Mouse (Mus musculus) heart, embryonic 13.5 days (tissue): ENCODE data around the gene Masp1. TPM values are rescaled to one million over a fixed set of nuclear protein-coding genes. Genes with fewer than 3 reads are reported as not detected.

Experiments
- ATAC-seq: fragments of 200-750 bp; cut with Nextera tagmentation; 2 replicates; pipeline ENCODE4 v1.8.0; 2017; ENCODE audit warnings: moderate TSS enrichment; ENCODE audit not compliant: insufficient number of reproducible peaks, low FRiP score, low TSS enrichment; ENCODE audit errors: extremely low read depth
- H3K27ac ChIP-seq: fragments of 300-500 bp; sonication (generic); replicated peaks from 2 replicates; pipeline ENCODE4 v1.5.1; 2015; ENCODE audit warnings: moderate library complexity, mild to moderate bottlenecking, inconsistent platforms
- H3K27me3 ChIP-seq: fragments of 300-500 bp; sonication (generic); replicated peaks from 2 replicates; pipeline ENCODE4 v1.6.1; 2015; ENCODE audit warnings: mild to moderate bottlenecking, inconsistent platforms
- H3K36me3 ChIP-seq: fragments of 300-500 bp; sonication (generic); 2 replicates; pipeline ENCODE4 v1.6.1; 2015; ENCODE audit warnings: mild to moderate bottlenecking, inconsistent platforms
- H3K4me1 ChIP-seq: fragments of 300-500 bp; sonication (generic); 2 replicates; pipeline ENCODE4 v1.6.1; 2015; ENCODE audit warnings: inconsistent platforms
- H3K4me2 ChIP-seq: fragments of 300-500 bp; sonication (generic); 2 replicates; pipeline ENCODE4 v1.6.1; 2015; ENCODE audit warnings: inconsistent platforms, mild to moderate bottlenecking, moderate library complexity
- H3K4me3 ChIP-seq: fragments of 300-500 bp; sonication (generic); 2 replicates; pipeline ENCODE4 v1.5.1; 2015; ENCODE audit warnings: moderate library complexity, mild to moderate bottlenecking, inconsistent platforms
- H3K9ac ChIP-seq: fragments of 300-500 bp; sonication (generic); 2 replicates; pipeline ENCODE4 v1.6.1; 2015; ENCODE audit warnings: inconsistent platforms, mild to moderate bottlenecking, moderate library complexity
- H3K9me3 ChIP-seq: fragments of 300-500 bp; sonication (generic); 2 replicates; pipeline ENCODE4 v1.6.1; 2016; ENCODE audit warnings: inconsistent platforms
- WGBS: fragments of 180-500 bp; shearing (Covaris S2); methylation state at CpG from one replicate; pipeline ENCODE4 v1.1.7; 2015; ENCODE audit warnings: mixed read lengths; 5-methylcytosine and 5-hydroxymethylcytosine counted together
- polyA plus RNA-seq: library from polyadenylated mRNA; unstranded; fragments of >200 nt; fragmentation: Nextera tagmentation; extraction: Ambion mirVana; gene quantifications from 2 replicates; pipeline ENCODE4 v1.2.1, GENCODE M21; 2015

Masp1 gene
- polyA plus RNA-seq, 1 experiment from 2014 or later, result 10.4 TPM

GRCm38 (mm10) chr16:23511166-23511935, 9.3 kb downstream of the Masp1 start:
- H3K9ac ChIP-seq, result no peak overlapping the region
- peaks cover 22% of the 10 kb centered on the region; the same call in 1 of the 2 replicates for H3K27me3 ChIP-seq
- H3K4me1 ChIP-seq, result peaks cover 29% of the 10 kb centered on the region
- 75% methylated on average over 4 of the region's 4 CpGs for WGBS
- no peaks in the 10 kb centered on the region for H3K9me3 ChIP-seq
- ATAC-seq, result no peak
- H3K4me3 ChIP-seq, result no peak overlapping the region
- H3K36me3 ChIP-seq, result peaks cover 5% of the 10 kb centered on the region; the same call in 1 of the 2 replicates
- no peak overlapping the region for H3K27ac ChIP-seq
- H3K4me2 ChIP-seq, result no peak overlapping the region

GRCm38 (mm10) chr16:23505904-23506687, 14.5 kb downstream of the Masp1 start:
- no peak overlapping the region for H3K9ac ChIP-seq
- no peak overlapping the region for H3K4me2 ChIP-seq
- peaks cover 37% of the 10 kb centered on the region for H3K27me3 ChIP-seq
- H3K36me3 ChIP-seq, result no peaks in the 10 kb centered on the region; the same call in 1 of the 2 replicates
- WGBS, result 38% methylated on average over 11 of the region's 11 CpGs
- peaks cover 60% of the 10 kb centered on the region for H3K4me1 ChIP-seq
- H3K4me3 ChIP-seq, result no peak overlapping the region
- H3K9me3 ChIP-seq, result no peaks in the 10 kb centered on the region
- ATAC-seq, result no peak
- H3K27ac ChIP-seq, result peak overlapping the region; percentile 55

- no peak overlapping the region for H3K4me2 ChIP-seq
- no peaks in the 10 kb centered on the region for H3K9me3 ChIP-seq
- H3K4me3 ChIP-seq, result no peak overlapping the region
- H3K4me1 ChIP-seq, result peaks cover 68% of the 10 kb centered on the region
- H3K27me3 ChIP-seq, result peaks cover 35% of the 10 kb centered on the region
- H3K9ac ChIP-seq, result no peak overlapping the region
- H3K27ac ChIP-seq, result no peak overlapping the region
- no peak for ATAC-seq
- no peaks in the 10 kb centered on the region for H3K36me3 ChIP-seq
- 69% methylated on average over 3 of the region's 3 CpGs for WGBS
Measured at GRCm38 (mm10) chr16:23504320-23504744, 16.3 kb downstream of the Masp1 start.

- H3K4me1 ChIP-seq, result peaks cover 78% of the 10 kb centered on the region
Measured at GRCm38 (mm10) chr16:23503351-23503750, 17.3 kb downstream of the Masp1 start.

GRCm38 (mm10) chr16:23502478-23502877, 18.1 kb downstream of the Masp1 start:
- Histone ChIP-seq H3K36me3 (no peaks in the 10 kb centered on the region), H3K4me1 (peaks cover 87% of the 10 kb centered on the region), H3K4me3 (no peak overlapping the region), H3K9me3 (no peaks in the 10 kb centered on the region), H3K4me2 (no peak overlapping the region), H3K9ac (no peak overlapping the region), H3K27me3 (peaks cover 24% of the 10 kb centered on the region), H3K27ac (no peak overlapping the region)
- 73% methylated on average over 3 of the region's 3 CpGs for WGBS
- no peak for ATAC-seq

More at GRCm38 (mm10) chr16:23503351-23503750, 17.3 kb downstream of the Masp1 start:
- ATAC-seq, result no peak
- no peaks in the 10 kb centered on the region for H3K9me3 ChIP-seq
- no peak overlapping the region for H3K27ac ChIP-seq
- WGBS, result 44% methylated on average over 4 of the region's 4 CpGs
- peaks cover 27% of the 10 kb centered on the region for H3K27me3 ChIP-seq
- no peak overlapping the region for H3K9ac ChIP-seq
- no peak overlapping the region for H3K4me3 ChIP-seq
- no peak overlapping the region for H3K4me2 ChIP-seq
- H3K36me3 ChIP-seq, result no peaks in the 10 kb centered on the region

GRCm38 (mm10) chr16:23501288-23501687, 19.3 kb downstream of the Masp1 start:
- Histone ChIP-seq H3K4me1 (peaks cover 93% of the 10 kb centered on the region), H3K27me3 (peaks cover 14% of the 10 kb centered on the region), H3K9ac (0 out of 2 replicates have a peak overlapping the region, but pooled peaks have one; percentile 37), H3K4me2 (peak overlapping the region; percentile 29; the same call in 1 of the 2 replicates), H3K36me3 (no peaks in the 10 kb centered on the region), H3K4me3 (no peak overlapping the region), H3K9me3 (no peaks in the 10 kb centered on the region), H3K27ac (peak overlapping the region; percentile 86)
- 64% methylated on average over 2 of the region's 2 CpGs for WGBS
- ATAC-seq, result no peak

GRCm38 (mm10) chr16:23500558-23500957, 20.1 kb downstream of the Masp1 start:
- Histone ChIP-seq H3K27ac (peak overlapping the region; percentile 86), H3K36me3 (no peaks in the 10 kb centered on the region), H3K4me1 (peaks cover 86% of the 10 kb centered on the region), H3K9me3 (no peaks in the 10 kb centered on the region), H3K4me2 (peak overlapping the region; percentile 29), H3K27me3 (peaks cover 19% of the 10 kb centered on the region), H3K9ac (no peak overlapping the region), H3K4me3 (no peak overlapping the region)
- peak; percentile 39; the same call in 1 of the 2 replicates for ATAC-seq
- WGBS, result 7% methylated on average over 5 of the region's 5 CpGs

- no peaks in the 10 kb centered on the region for H3K9me3 ChIP-seq
- ATAC-seq, result 0 out of 2 replicates have a peak, but pooled peaks have one; percentile 57
- H3K4me2 ChIP-seq, result peak overlapping the region; percentile 59
- peak overlapping the region; percentile 25 for H3K4me3 ChIP-seq
- no peaks in the 10 kb centered on the region for H3K36me3 ChIP-seq
- H3K4me1 ChIP-seq, result peaks cover 72% of the 10 kb centered on the region
- no peak overlapping the region for H3K9ac ChIP-seq
- 14% methylated on average over 7 of the region's 7 CpGs for WGBS
- H3K27ac ChIP-seq, result peak overlapping the region; percentile 86
- peaks cover 16% of the 10 kb centered on the region for H3K27me3 ChIP-seq
Measured at GRCm38 (mm10) chr16:23498691-23499131, 21.9 kb downstream of the Masp1 start.

GRCm38 (mm10) chr16:23497881-23498280, 22.7 kb downstream of the Masp1 start:
- Histone ChIP-seq H3K4me2 (peak overlapping the region; percentile 59), H3K27me3 (peaks cover 23% of the 10 kb centered on the region), H3K27ac (peak overlapping the region; percentile 86), H3K4me3 (no peak overlapping the region), H3K36me3 (no peaks in the 10 kb centered on the region), H3K4me1 (peaks cover 66% of the 10 kb centered on the region), H3K9me3 (no peaks in the 10 kb centered on the region), H3K9ac (peak overlapping the region; percentile 47; the same call in 1 of the 2 replicates)
- no peak for ATAC-seq
- WGBS, result 48% methylated on average over 1 of the region's 1 CpGs

GRCm38 (mm10) chr16:23497440-23497839, 23.2 kb downstream of the Masp1 start:
- ATAC-seq, result no peak
- Histone ChIP-seq H3K36me3 (no peaks in the 10 kb centered on the region), H3K27ac (peak overlapping the region; percentile 86), H3K4me3 (no peak overlapping the region), H3K4me1 (peaks cover 62% of the 10 kb centered on the region), H3K4me2 (peak overlapping the region; percentile 59; the same call in 1 of the 2 replicates), H3K9ac (no peak overlapping the region), H3K9me3 (no peaks in the 10 kb centered on the region), H3K27me3 (peaks cover 27% of the 10 kb centered on the region)
- WGBS, result 9% methylated on average over 3 of the region's 3 CpGs

GRCm38 (mm10) chr16:23496245-23496924, 24.2 kb downstream of the Masp1 start:
- 59% methylated on average over 8 of the region's 8 CpGs for WGBS
- H3K4me3 ChIP-seq, result no peak overlapping the region
- H3K4me1 ChIP-seq, result peaks cover 52% of the 10 kb centered on the region
- no peaks in the 10 kb centered on the region for H3K9me3 ChIP-seq
- no peak overlapping the region for H3K4me2 ChIP-seq
- no peaks in the 10 kb centered on the region for H3K36me3 ChIP-seq
- ATAC-seq, result no peak
- H3K27me3 ChIP-seq, result peaks cover 36% of the 10 kb centered on the region
- H3K27ac ChIP-seq, result no peak overlapping the region
- H3K9ac ChIP-seq, result no peak overlapping the region
